Mouse (Mus musculus) midbrain, embryonic 10.5 days (tissue): ENCODE measurements around the gene Mtus2. TPM values are rescaled to one million over a fixed set of nuclear protein-coding genes. Genes with fewer than 3 reads are reported as not detected.

Experiments used
- DNase-seq: peaks from one replicate; pipeline ENCODE4 v3.0.0-alpha.2; 2017; ENCODE audit warnings: low spot score
- H3K27ac ChIP-seq: fragments of 300-500 bp; sonication (generic); replicated peaks from 2 replicates; pipeline ENCODE4 v1.5.1; 2016; ENCODE audit warnings: mild to moderate bottlenecking
- H3K27me3 ChIP-seq: fragments of 300-500 bp; sonication (generic); 2 replicates; pipeline ENCODE4 v1.6.1; 2016; ENCODE audit warnings: low read depth, mild to moderate bottlenecking; ENCODE audit not compliant: poor library complexity, severe bottlenecking
- H3K36me3 ChIP-seq: fragments of 300-500 bp; sonication (generic); 2 replicates; pipeline ENCODE4 v1.6.1; 2016; ENCODE audit warnings: mild to moderate bottlenecking, moderate library complexity
- H3K4me1 ChIP-seq: fragments of 300-500 bp; sonication (generic); 2 replicates; pipeline ENCODE4 v1.6.1; 2016
- H3K4me3 ChIP-seq: fragments of 300-500 bp; sonication (generic); 2 replicates; pipeline ENCODE4 v1.5.1; 2016; ENCODE audit warnings: mild to moderate bottlenecking, moderate library complexity
- H3K9me3 ChIP-seq: fragments of 300-500 bp; sonication (generic); replicated peaks from 2 replicates; pipeline ENCODE4 v1.6.1; 2016; ENCODE audit warnings: mild to moderate bottlenecking
- WGBS: fragments of 180-500 bp; shearing (Covaris S2); methylation state at CpG from one replicate; pipeline ENCODE4 v1.1.7; 2016; 5-methylcytosine and 5-hydroxymethylcytosine counted together
- polyA plus RNA-seq: library from polyadenylated mRNA; unstranded; fragments of >200 nt; fragmentation: Nextera tagmentation; extraction: Ambion mirVana; gene quantifications from 2 replicates; pipeline ENCODE4 v1.2.1, GENCODE M21; 2016

Gene Mtus2
- polyA plus RNA-seq, 1 experiment from 2014 or later = 5.1 TPM

GRCm38 (mm10) chr5:148065251-148065650 lies 108.1 kb downstream of the Mtus2 start:
- no peak overlapping the region for H3K4me3 ChIP-seq
- no peak for DNase-seq
- WGBS = 82% methylated on average over 5 of the region's 5 CpGs
- no peaks in the 10 kb centered on the region for H3K4me1 ChIP-seq
- no peaks in the 10 kb centered on the region; the same call in none of the 2 replicates for H3K9me3 ChIP-seq
- no peaks in the 10 kb centered on the region for H3K27me3 ChIP-seq
- no peaks in the 10 kb centered on the region for H3K36me3 ChIP-seq
- H3K27ac ChIP-seq = no peak overlapping the region

- Histone ChIP-seq H3K27me3 (no peaks in the 10 kb centered on the region), H3K4me1 (no peaks in the 10 kb centered on the region), H3K9me3 (0 out of 2 replicates have a peak, but pooled peaks cover 5% of the 10 kb centered on the region), H3K36me3 (no peaks in the 10 kb centered on the region), H3K4me3 (no peak overlapping the region), H3K27ac (no peak overlapping the region)
- peak; percentile 36 for DNase-seq
- WGBS = 12% methylated on average over 4 of the region's 4 CpGs
Observed at GRCm38 (mm10) chr5:148069909-148070308, 112.8 kb downstream of the Mtus2 start.

- Histone ChIP-seq H3K9me3 (0 out of 2 replicates have a peak, but pooled peaks cover 5% of the 10 kb centered on the region), H3K4me3 (no peak overlapping the region), H3K27me3 (no peaks in the 10 kb centered on the region), H3K4me1 (no peaks in the 10 kb centered on the region), H3K36me3 (no peaks in the 10 kb centered on the region), H3K27ac (no peak overlapping the region)
- DNase-seq = peak; percentile 43
- 12% methylated on average over 9 of the region's 9 CpGs for WGBS
Observed at GRCm38 (mm10) chr5:148071800-148072199, 114.7 kb downstream of the Mtus2 start.

GRCm38 (mm10) chr5:148073461-148073860 lies 116.3 kb downstream of the Mtus2 start:
- no peaks in the 10 kb centered on the region for H3K36me3 ChIP-seq
- WGBS = 91% methylated on average over 5 of the region's 5 CpGs
- H3K9me3 ChIP-seq = 0 out of 2 replicates have a peak, but pooled peaks cover 5% of the 10 kb centered on the region
- no peak overlapping the region for H3K27ac ChIP-seq
- H3K4me1 ChIP-seq = no peaks in the 10 kb centered on the region
- no peaks in the 10 kb centered on the region for H3K27me3 ChIP-seq
- no peak for DNase-seq
- no peak overlapping the region for H3K4me3 ChIP-seq

- no peaks in the 10 kb centered on the region for H3K27me3 ChIP-seq
- peaks cover 12% of the 10 kb centered on the region; the same call in 1 of the 2 replicates for H3K9me3 ChIP-seq
- H3K4me1 ChIP-seq = no peaks in the 10 kb centered on the region
- no peaks in the 10 kb centered on the region for H3K36me3 ChIP-seq
- DNase-seq = no peak
- H3K4me3 ChIP-seq = no peak overlapping the region
- WGBS = 77% methylated on average over 3 of the region's 3 CpGs
- H3K27ac ChIP-seq = no peak overlapping the region
Observed at GRCm38 (mm10) chr5:148079732-148080131, 122.6 kb downstream of the Mtus2 start.

GRCm38 (mm10) chr5:148083541-148083940 lies 126.4 kb downstream of the Mtus2 start:
- Histone ChIP-seq H3K27me3 (no peaks in the 10 kb centered on the region), H3K27ac (no peak overlapping the region), H3K4me3 (no peak overlapping the region), H3K4me1 (no peaks in the 10 kb centered on the region), H3K36me3 (no peaks in the 10 kb centered on the region), H3K9me3 (peaks cover 13% of the 10 kb centered on the region; the same call in 1 of the 2 replicates)
- DNase-seq = no peak
- WGBS = 97% methylated on average over 1 of the region's 1 CpGs

GRCm38 (mm10) chr5:148084766-148085165 lies 127.6 kb downstream of the Mtus2 start:
- Histone ChIP-seq H3K27ac (no peak overlapping the region), H3K4me1 (no peaks in the 10 kb centered on the region), H3K27me3 (no peaks in the 10 kb centered on the region), H3K36me3 (no peaks in the 10 kb centered on the region), H3K9me3 (peaks cover 16% of the 10 kb centered on the region), H3K4me3 (no peak overlapping the region)
- no peak for DNase-seq
- WGBS = 88% methylated on average over 5 of the region's 5 CpGs

GRCm38 (mm10) chr5:148087796-148088195 lies 130.7 kb downstream of the Mtus2 start:
- Histone ChIP-seq H3K9me3 (peaks cover 9% of the 10 kb centered on the region), H3K27ac (no peak overlapping the region), H3K4me3 (no peak overlapping the region), H3K4me1 (no peaks in the 10 kb centered on the region), H3K27me3 (no peaks in the 10 kb centered on the region), H3K36me3 (no peaks in the 10 kb centered on the region)
- WGBS = 59% methylated on average over 3 of the region's 3 CpGs
- no peak for DNase-seq

- Histone ChIP-seq H3K4me3 (no peak overlapping the region), H3K36me3 (no peaks in the 10 kb centered on the region), H3K27ac (no peak overlapping the region), H3K27me3 (no peaks in the 10 kb centered on the region), H3K4me1 (no peaks in the 10 kb centered on the region), H3K9me3 (peaks cover 6% of the 10 kb centered on the region)
- no peak for DNase-seq
- WGBS = 87% methylated on average over 11 of the region's 11 CpGs
Observed at GRCm38 (mm10) chr5:148090191-148090821, 133.2 kb downstream of the Mtus2 start.

GRCm38 (mm10) chr5:148094640-148095039 lies 137.5 kb downstream of the Mtus2 start:
- Histone ChIP-seq H3K4me3 (no peak overlapping the region), H3K9me3 (no peaks in the 10 kb centered on the region), H3K36me3 (no peaks in the 10 kb centered on the region), H3K27me3 (no peaks in the 10 kb centered on the region), H3K27ac (no peak overlapping the region), H3K4me1 (no peaks in the 10 kb centered on the region)
- 71% methylated on average over 10 of the region's 10 CpGs for WGBS
- DNase-seq = no peak

- H3K36me3 ChIP-seq = no peaks in the 10 kb centered on the region
- WGBS = 92% methylated on average over 9 of the region's 9 CpGs
- no peak overlapping the region for H3K27ac ChIP-seq
Observed at GRCm38 (mm10) chr5:148099356-148099755, 142.2 kb downstream of the Mtus2 start.

GRCm38 (mm10) chr5:148107324-148107723 lies 150.2 kb downstream of the Mtus2 start:
- WGBS = 88% methylated on average over 6 of the region's 6 CpGs
- DNase-seq = peak; percentile 14
- Histone ChIP-seq H3K4me1 (peaks cover 16% of the 10 kb centered on the region), H3K27ac (peak overlapping the region; percentile 43; the same call in 1 of the 2 replicates), H3K9me3 (no peaks in the 10 kb centered on the region), H3K4me3 (no peak overlapping the region), H3K27me3 (no peaks in the 10 kb centered on the region), H3K36me3 (no peaks in the 10 kb centered on the region)

More at GRCm38 (mm10) chr5:148099356-148099755, 142.2 kb downstream of the Mtus2 start:
- DNase-seq = no peak
- Histone ChIP-seq H3K9me3 (no peaks in the 10 kb centered on the region), H3K4me3 (no peak overlapping the region), H3K27me3 (no peaks in the 10 kb centered on the region), H3K4me1 (no peaks in the 10 kb centered on the region)

GRCm38 (mm10) chr5:148107890-148108289 lies 150.8 kb downstream of the Mtus2 start:
- Histone ChIP-seq H3K27me3 (no peaks in the 10 kb centered on the region), H3K36me3 (no peaks in the 10 kb centered on the region), H3K4me1 (peaks cover 16% of the 10 kb centered on the region), H3K4me3 (no peak overlapping the region), H3K27ac (peak overlapping the region; percentile 75), H3K9me3 (no peaks in the 10 kb centered on the region)
- no peak for DNase-seq
- WGBS = 40% methylated on average over 7 of the region's 7 CpGs
